Mouse (Mus musculus): ENCODE results near the gene Pde6h.

Gene Pde6h

GRCm38 (mm10) chr6:136912751-136913265 is 10.8 kb upstream of the Pde6h start:
- no peak for DNase-seq

GRCm38 (mm10) chr6:136913384-136914126 is 10.1 kb upstream of the Pde6h start:
- no peak for DNase-seq

GRCm38 (mm10) chr6:136914234-136914633 is 9.4 kb upstream of the Pde6h start:
- no peak for DNase-seq

DNA sequence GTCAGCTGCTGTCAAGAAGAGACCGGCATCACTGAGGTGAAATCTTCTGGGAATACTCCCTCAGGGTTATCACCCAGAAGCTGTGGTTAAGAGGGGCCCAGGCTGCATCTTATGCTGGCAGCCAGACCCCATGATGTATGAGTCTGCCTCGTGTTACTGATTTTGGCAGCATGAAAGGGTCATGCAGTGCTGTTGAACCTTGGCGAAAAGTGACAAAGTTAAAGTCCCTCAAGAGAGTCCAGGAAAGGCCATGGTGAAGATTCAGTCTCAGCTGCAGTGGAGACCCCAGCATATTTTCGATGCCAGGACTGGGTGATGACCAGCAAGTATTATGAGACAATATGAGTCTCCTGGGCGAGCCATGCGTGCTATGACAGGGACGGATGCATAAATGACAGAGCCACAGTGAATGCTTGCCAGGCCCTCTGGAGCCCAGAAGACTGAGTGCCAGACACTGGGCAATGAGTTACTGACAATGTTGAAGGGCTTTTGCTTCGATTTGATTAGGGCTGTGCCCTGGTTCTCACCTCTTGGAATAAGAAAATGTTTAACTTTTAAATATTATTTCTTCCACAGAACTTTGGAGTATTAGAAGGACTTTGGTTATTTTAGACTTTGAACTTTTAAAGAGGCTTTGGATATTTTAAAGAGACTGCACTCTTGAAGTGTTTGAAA is 7.8 kb upstream of the Pde6h start:
- no peak for DNase-seq

- DNase-seq, result no peak
Measured at GRCm38 (mm10) chr6:136917885-136918284, 5.7 kb upstream of the Pde6h start.

DNA sequence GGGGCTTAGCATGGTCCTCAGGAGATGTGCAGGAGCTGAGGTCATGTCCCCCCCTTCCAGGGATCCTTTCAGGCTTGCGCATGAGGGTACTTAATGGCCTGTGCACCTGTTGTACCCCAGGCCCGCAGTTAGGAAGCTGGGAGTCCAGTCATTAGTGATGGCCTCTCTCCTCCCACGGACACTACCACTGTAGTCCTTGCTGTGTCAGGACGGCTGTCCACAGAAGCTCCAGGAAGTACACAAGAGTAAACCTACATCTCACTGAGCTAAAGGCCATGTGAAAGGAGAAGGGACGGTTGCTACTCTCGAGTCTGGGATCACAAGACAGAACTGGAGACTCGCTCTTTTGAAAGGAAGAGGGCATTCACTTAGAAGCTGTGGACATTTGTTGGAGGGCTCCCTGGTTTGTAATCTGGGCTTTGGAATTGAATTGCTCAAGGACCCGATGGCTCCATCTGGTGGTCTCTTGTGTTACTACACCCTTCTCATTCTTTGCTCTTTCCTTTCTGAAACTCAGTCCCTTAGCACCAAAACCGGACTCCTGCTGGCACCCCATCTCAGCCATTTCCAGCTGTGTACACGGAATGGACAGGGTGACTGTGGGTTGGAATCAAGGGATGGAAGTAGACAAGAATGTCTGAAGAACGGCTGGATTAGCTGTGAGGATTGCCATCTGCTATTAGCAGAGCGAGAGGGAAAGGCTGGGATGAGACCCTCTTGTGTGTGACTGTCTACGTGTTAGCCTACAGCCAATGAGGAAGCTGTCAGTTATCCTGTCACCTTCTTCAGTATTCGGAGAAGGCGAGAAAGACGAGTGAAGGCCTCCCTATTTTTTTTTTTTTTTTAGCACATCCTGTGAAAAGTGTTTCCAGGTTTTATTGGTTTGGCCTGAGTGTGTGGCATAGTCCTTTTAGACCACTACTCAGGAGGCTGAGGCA is 3.0 kb upstream of the Pde6h start:
- DNase-seq, result peak in 1 of 2 experiments; percentile 72

DNA sequence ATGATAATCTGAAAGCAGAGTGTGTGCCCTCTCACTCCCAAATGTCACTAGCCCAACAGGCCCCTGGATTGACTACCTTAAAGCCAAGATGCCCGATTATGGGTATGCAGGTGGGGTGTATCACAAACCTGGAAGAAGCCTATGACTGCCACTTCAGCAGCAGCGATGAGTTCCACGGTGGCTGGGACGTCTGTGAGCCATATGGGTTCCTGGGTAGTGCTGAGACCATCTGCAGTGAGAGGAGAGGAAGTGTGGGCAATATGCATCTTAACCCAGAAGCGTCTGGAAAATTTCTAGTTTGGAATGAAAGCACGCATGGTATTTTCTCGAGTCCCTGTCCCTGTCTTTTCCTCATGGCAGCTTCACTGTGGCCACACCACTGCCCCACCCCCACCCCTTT is 2.0 kb upstream of the Pde6h start:
- DNase-seq, result no peak

- DNase-seq, result no peak
Measured at GRCm38 (mm10) chr6:136922080-136922479, 1.6 kb upstream of the Pde6h start, which contains the start of gene Erp27. Gene Erp27 (minus strand): TSS chr6:136922180.

GRCm38 (mm10) chr6:136922871-136923270 is 761 bp upstream of the Pde6h start:
- no peak for DNase-seq

DNA sequence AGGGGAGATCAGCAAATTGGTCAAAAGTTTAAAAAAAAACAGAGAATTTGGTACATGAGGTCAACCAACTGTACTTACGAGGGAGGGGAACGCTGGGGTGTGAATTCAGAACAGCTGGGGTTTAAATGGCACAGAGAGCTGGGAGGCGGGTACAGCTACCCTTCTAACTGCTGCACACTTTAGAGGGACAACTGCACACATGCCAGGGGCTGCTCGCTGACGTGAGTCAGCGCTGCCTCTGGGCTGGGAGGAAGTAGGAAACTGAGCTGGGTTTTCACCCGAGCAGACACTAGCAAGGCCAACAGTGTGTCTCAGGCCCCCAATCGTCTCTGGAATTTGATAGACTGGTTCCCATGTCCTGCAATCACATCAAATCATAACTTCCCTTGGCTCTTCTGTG is 1.4 kb downstream of the Pde6h start:
- no peak for DNase-seq

- DNase-seq, result no peak
Measured at GRCm38 (mm10) chr6:136927626-136928025, 4.0 kb downstream of the Pde6h start.

GRCm38 (mm10) chr6:136930677-136931076 is 7.0 kb downstream of the Pde6h start:
- peak; percentile 72 for DNase-seq

- no peak for DNase-seq
Measured at GRCm38 (mm10) chr6:136931246-136931645, 7.6 kb downstream of the Pde6h start.

GRCm38 (mm10) chr6:136934068-136934467 is 10.4 kb downstream of the Pde6h start:
- no peak for DNase-seq

DNA sequence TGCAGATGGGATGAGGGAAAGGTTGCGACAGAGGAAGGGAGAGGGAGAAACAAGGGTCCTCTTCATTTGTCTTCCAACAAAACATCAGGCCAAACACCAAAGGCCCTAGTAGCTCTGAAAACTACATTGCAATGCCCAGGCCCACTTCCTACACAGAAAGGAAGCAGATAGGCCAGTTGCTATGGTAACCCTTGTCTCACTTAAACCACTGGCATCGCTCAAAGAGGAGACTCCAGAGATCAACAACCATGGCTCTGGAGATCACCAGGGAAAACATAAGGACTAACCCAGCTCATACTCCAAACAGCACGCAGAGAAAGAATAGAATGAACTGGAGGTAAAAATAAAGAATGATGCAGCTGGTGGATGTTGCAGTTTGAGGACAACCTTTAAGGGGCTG is 11.6 kb downstream of the Pde6h start:
- DNase-seq, result no peak

- no peak for DNase-seq
Measured at GRCm38 (mm10) chr6:136936361-136936760, 12.7 kb downstream of the Pde6h start.

- DNase-seq, result no peak
Measured at GRCm38 (mm10) chr6:136937117-136937516, 13.5 kb downstream of the Pde6h start.

GRCm38 (mm10) chr6:136938331-136939126 is 14.9 kb downstream of the Pde6h start:
- DNase-seq, result peak; percentile 41 to 61

GRCm38 (mm10) chr6:136939326-136940187 is 15.9 kb downstream of the Pde6h start:
- DNase-seq, result no peak

- DNase-seq, result no peak
Measured at GRCm38 (mm10) chr6:136940188-136940960, 16.7 kb downstream of the Pde6h start.

Data from spleen, adult 18-20 months (tissue).